Mouse (Mus musculus) retina, postnatal 1 day (tissue): ENCODE results near the gene Dscam.
A peak's percentile ranks its signal among the peaks of the same experiment; 100 is the strongest.

Experiments
- DNase-seq: peaks from one replicate; pipeline ENCODE4 v3.0.0-alpha.2; 2012

The Dscam gene

GRCm38 (mm10) chr16:96855060-96855459 is 315.5 kb downstream of the Dscam start:
- DNase-seq, result no peak

- peak; percentile 70 for DNase-seq
These were observed 318.2 kb downstream of the Dscam start for GRCm38 (mm10) chr16:96852383-96852782.

- DNase-seq, result no peak
These were observed 321.6 kb downstream of the Dscam start for GRCm38 (mm10) chr16:96848916-96849315.

GRCm38 (mm10) chr16:96846585-96846984 is 324.0 kb downstream of the Dscam start:
- DNase-seq, result peak; percentile 40

GRCm38 (mm10) chr16:96846113-96846512 is 324.4 kb downstream of the Dscam start:
- DNase-seq, result peak; percentile 69

GRCm38 (mm10) chr16:96845475-96846098 is 325.0 kb downstream of the Dscam start:
- peak; percentile 20 for DNase-seq

GRCm38 (mm10) chr16:96843691-96844400 is 326.7 kb downstream of the Dscam start:
- DNase-seq, result peak; percentile 87

GRCm38 (mm10) chr16:96842829-96843360 is 327.7 kb downstream of the Dscam start:
- no peak for DNase-seq

- DNase-seq, result peak; percentile 92
These were observed 350.9 kb downstream of the Dscam start for GRCm38 (mm10) chr16:96819649-96820048.

- DNase-seq, result no peak
These were observed 364.3 kb downstream of the Dscam start for GRCm38 (mm10) chr16:96806298-96806697.

- no peak for DNase-seq
These were observed 367.9 kb downstream of the Dscam start for GRCm38 (mm10) chr16:96802636-96803035.

- no peak for DNase-seq
These were observed 368.8 kb downstream of the Dscam start for GRCm38 (mm10) chr16:96801650-96802237.

GRCm38 (mm10) chr16:96795431-96795830 is 375.1 kb downstream of the Dscam start:
- DNase-seq, result peak; percentile 67

- no peak for DNase-seq
These were observed 379.2 kb downstream of the Dscam start for GRCm38 (mm10) chr16:96791307-96791706.

- DNase-seq, result peak; percentile 50
These were observed 382.3 kb downstream of the Dscam start for GRCm38 (mm10) chr16:96788286-96788685.

- DNase-seq, result no peak
These were observed 391.5 kb downstream of the Dscam start for GRCm38 (mm10) chr16:96779021-96779420.

GRCm38 (mm10) chr16:96774245-96774644 is 396.3 kb downstream of the Dscam start:
- DNase-seq, result no peak

GRCm38 (mm10) chr16:96767985-96768384 is 402.6 kb downstream of the Dscam start:
- DNase-seq, result no peak

GRCm38 (mm10) chr16:96767508-96767907 is 403.0 kb downstream of the Dscam start:
- DNase-seq, result no peak

- DNase-seq, result peak; percentile 78
These were observed 409.3 kb downstream of the Dscam start for GRCm38 (mm10) chr16:96761225-96761624.

GRCm38 (mm10) chr16:96759081-96759603 is 411.4 kb downstream of the Dscam start:
- DNase-seq, result no peak

- no peak for DNase-seq
These were observed 412.2 kb downstream of the Dscam start for GRCm38 (mm10) chr16:96758381-96758780.

GRCm38 (mm10) chr16:96757588-96758313 is 412.8 kb downstream of the Dscam start:
- peak; percentile 51 for DNase-seq
